Mouse (Mus musculus) CH12.LX (cell line): ENCODE data around the gene Col25a1. TPM values are rescaled to one million over a fixed set of nuclear protein-coding genes. Genes with fewer than 3 reads are reported as not detected.

ENCODE experiments used
- DNase-seq: peaks from one replicate; pipeline ENCODE4 v3.0.0-alpha.2; 2013; ENCODE audit errors: extremely low read depth
- H3K27ac ChIP-seq: 2 replicates; pipeline ENCODE4 v1.5.1; 2012; ENCODE audit warnings: low read depth, mild to moderate bottlenecking, control low read depth, moderate library complexity; ENCODE audit not compliant: insufficient read depth
- H3K27me3 ChIP-seq: replicated peaks from 2 replicates; pipeline ENCODE3; 2012; ENCODE audit warnings: inconsistent platforms
- H3K36me3 ChIP-seq, 2 experiments: replicated peaks in 1 of 2; 2 replicates each; pipeline versions ENCODE3 to v1.6.1; 2012; ENCODE audit warnings: inconsistent platforms in 1 of 2, low read length in 1 of 2, mild to moderate bottlenecking in 1 of 2, mixed read lengths in 1 of 2, moderate library complexity in 1 of 2; ENCODE audit not compliant: control insufficient read depth in 1 of 2, insufficient read depth in 1 of 2
- H3K4me1 ChIP-seq, 2 experiments: 2 replicates each; pipeline ENCODE4 v1.6.1; 2012; ENCODE audit warnings: inconsistent platforms in 1 of 2, moderate library complexity in 1 of 2; ENCODE audit not compliant: insufficient read depth in 2 of 2, control insufficient read depth in 1 of 2
- H3K4me2 ChIP-seq: 2 replicates; pipeline ENCODE4 v1.6.1; 2012; ENCODE audit warnings: low read depth, mild to moderate bottlenecking, control low read depth; ENCODE audit not compliant: poor library complexity, insufficient read depth, severe bottlenecking
- H3K4me3 ChIP-seq, 3 experiments: fragments of 150-350 bp in 1 of 3; sonication (generic) in 1 of 3; replicated peaks in 1 of 3; 2 replicates each; pipeline versions ENCODE3 to v1.5.1; 2011 to 2012; ENCODE audit warnings: low read depth in 2 of 3, low read length in 2 of 3, mild to moderate bottlenecking in 2 of 3, moderate library complexity in 2 of 3, control low read depth in 1 of 3, improper control_type of control experiment in 1 of 3, inconsistent platforms in 1 of 3, mixed read lengths in 1 of 3; ENCODE audit not compliant: poor library complexity in 1 of 3
- H3K79me2 ChIP-seq: replicated peaks from 2 replicates; pipeline ENCODE4 v1.6.1; 2012; ENCODE audit warnings: mild to moderate bottlenecking, moderate library complexity; ENCODE audit not compliant: control insufficient read depth, poor library complexity, insufficient read depth, severe bottlenecking; ENCODE audit errors: extremely low read depth
- H3K9ac ChIP-seq: 2 replicates; pipeline ENCODE4 v1.6.1; 2012; ENCODE audit warnings: low read depth, mild to moderate bottlenecking, control low read depth, moderate library complexity; ENCODE audit not compliant: insufficient read depth
- H3K9me3 ChIP-seq: replicated peaks from 2 replicates; pipeline ENCODE3; 2012; ENCODE audit warnings: low read length, inconsistent platforms, mixed read lengths
- BHLHE40 ChIP-seq: IDR thresholded peaks from 2 replicates; pipeline ENCODE4 v1.6.1; 2011; ENCODE audit warnings: mild to moderate bottlenecking, low read depth, low read length, improper control_type of control experiment
- CHD1 ChIP-seq: IDR thresholded peaks from 2 replicates; pipeline ENCODE4 v1.6.1; 2012; ENCODE audit warnings: low read depth, low read length, improper control_type of control experiment, inconsistent platforms
- ELF1 ChIP-seq: IDR thresholded peaks from 2 replicates; pipeline ENCODE4 v1.6.1; 2014; ENCODE audit warnings: low read depth, mild to moderate bottlenecking, inconsistent platforms, low read length, improper control_type of control experiment
- GABPA ChIP-seq: IDR thresholded peaks from 2 replicates; pipeline ENCODE4 v1.6.1; 2012; ENCODE audit warnings: low read depth, low read length, improper control_type of control experiment, inconsistent platforms; ENCODE audit not compliant: insufficient replicate concordance
- HCFC1 ChIP-seq: IDR thresholded peaks from 2 replicates; pipeline ENCODE4 v1.6.1; 2012; ENCODE audit warnings: low read depth, mild to moderate bottlenecking, inconsistent platforms, low read length, improper control_type of control experiment
- IRF4 ChIP-seq: IDR thresholded peaks from 2 replicates; pipeline ENCODE4 v1.6.1; 2014; ENCODE audit warnings: low read depth, mild to moderate bottlenecking, inconsistent platforms, low read length, improper control_type of control experiment
- JUN ChIP-seq: IDR thresholded peaks from 2 replicates; pipeline ENCODE4 v1.6.1; 2011; ENCODE audit warnings: low read depth, mild to moderate bottlenecking, low read length, improper control_type of control experiment, moderate library complexity; ENCODE audit not compliant: insufficient read depth
- JUND ChIP-seq: conservative IDR thresholded peaks from 2 replicates; pipeline ENCODE4 v1.6.1; 2011; ENCODE audit warnings: low read depth, low read length, improper control_type of control experiment
- MAFK ChIP-seq: IDR thresholded peaks from 2 replicates; pipeline ENCODE4 v1.6.1; 2011; ENCODE audit warnings: low read length, improper control_type of control experiment; ENCODE audit not compliant: insufficient replicate concordance
- MAZ ChIP-seq: IDR thresholded peaks from 2 replicates; pipeline ENCODE4 v1.6.1; 2012; ENCODE audit warnings: low read depth, mild to moderate bottlenecking, inconsistent platforms, low read length, improper control_type of control experiment, moderate library complexity
- NELFE ChIP-seq: IDR thresholded peaks from 2 replicates; pipeline ENCODE4 v1.6.1; 2011; ENCODE audit warnings: low read depth, low read length, improper control_type of control experiment
- PAX5 ChIP-seq: IDR thresholded peaks from 2 replicates; pipeline ENCODE4 v1.6.1; 2012; ENCODE audit warnings: low read length, inconsistent platforms, mixed read lengths
- POLR2A ChIP-seq: IDR thresholded peaks from 2 replicates; pipeline ENCODE4 v1.6.1; 2011; ENCODE audit warnings: low read depth, mild to moderate bottlenecking, improper control_type of control experiment, low read length
- POLR2AphosphoS2 ChIP-seq: IDR thresholded peaks from 2 replicates; pipeline ENCODE4 v1.6.1; 2011; ENCODE audit warnings: low read depth, low read length, improper control_type of control experiment
- RCOR1 ChIP-seq: conservative IDR thresholded peaks from 2 replicates; pipeline ENCODE4 v1.6.1; 2012; ENCODE audit warnings: low read depth, mild to moderate bottlenecking, inconsistent platforms, low read length, improper control_type of control experiment
- SIN3A ChIP-seq: IDR thresholded peaks from 2 replicates; pipeline ENCODE4 v1.6.1; 2012; ENCODE audit warnings: low read length, improper control_type of control experiment, inconsistent platforms
- SMC3 ChIP-seq: IDR thresholded peaks from 2 replicates; pipeline ENCODE4 v1.6.1; 2011; ENCODE audit warnings: low read depth, low read length, improper control_type of control experiment
- UBTF ChIP-seq: IDR thresholded peaks from 2 replicates; pipeline ENCODE4 v1.6.1; 2012; ENCODE audit warnings: low read depth, mild to moderate bottlenecking, inconsistent platforms, low read length, improper control_type of control experiment, moderate library complexity
- USF1 ChIP-seq: IDR thresholded peaks from 2 replicates; pipeline ENCODE4 v1.6.1; 2014; ENCODE audit warnings: low read depth, mild to moderate bottlenecking, inconsistent platforms, low read length, improper control_type of control experiment
- ZC3H11A ChIP-seq: IDR thresholded peaks from 2 replicates; pipeline ENCODE4 v1.6.1; 2012; ENCODE audit warnings: low read depth, mild to moderate bottlenecking, inconsistent platforms, low read length, improper control_type of control experiment
- ZMIZ1 ChIP-seq: IDR thresholded peaks from 2 replicates; pipeline ENCODE4 v1.6.1; 2012; ENCODE audit warnings: low read depth, mild to moderate bottlenecking, inconsistent platforms, low read length, improper control_type of control experiment
- ZNF384 ChIP-seq: IDR thresholded peaks from 2 replicates; pipeline ENCODE4 v1.6.1; 2012; ENCODE audit warnings: low read depth, low read length, improper control_type of control experiment, inconsistent platforms
- dilution Hi-C: fragments of 300-500 bp; cut with MboI; formaldehyde crosslinking; loops from 2 replicates; pipeline ENCODE4 v1.14.3; 2020; ENCODE audit warnings: low sequenced_read_pairs; ENCODE audit not compliant: extremely low pct_unique_long_range_greater_than_20kb, extremely low pct_ligation_motif_present
- in situ Hi-C: fragments of 300-500 bp; cut with MboI; formaldehyde crosslinking; loops from 3 replicates; pipeline ENCODE4 v1.14.3; 2019; ENCODE audit warnings: low sequenced_read_pairs, low pct_ligation_motif_present, low pct_unique_long_range_greater_than_20kb, mixed read lengths
- polyA plus RNA-seq: library from polyadenylated mRNA; unstranded; fragments of >175 nt; gene quantifications from 2 replicates; pipeline ENCODE4 v1.2.1, GENCODE M21; 2012; ENCODE audit warnings: low read depth; ENCODE audit not compliant: insufficient read length
- total RNA-seq, 2 experiments: library from RNA; depleted of rRNA; stranded (reverse); fragments of 300-350 nt in 1 of 2; fragments of >200 nt in 1 of 2; gene quantifications; 2 replicates each; pipeline ENCODE4 v1.2.3; 2012 to 2014

Gene Col25a1
- total RNA-seq (2012; rRNA removed) (not detected in 2 replicates), total RNA-seq (2014; rRNA removed) (not detected in 2 replicates), polyA plus RNA-seq (not detected in 2 replicates)

- Histone ChIP-seq H3K79me2 (no peaks in the 10 kb centered on the region), H3K4me2 (no peak within 1 kb of the TSS), H3K36me3 (no peaks in the 10 kb centered on the region), H3K27me3 (no peaks in the 10 kb centered on the region), H3K9ac (no peak within 1 kb of the TSS), H3K4me3 (no peak within 1 kb of the TSS), H3K4me1 (no peaks in the 10 kb centered on the region), H3K9me3 (no peaks in the 10 kb centered on the region), H3K27ac (no peak within 1 kb of the TSS)
- TF ChIP-seq MAZ (no peak), RCOR1 (no peak), HCFC1 (no peak), SIN3A (no peak), ZNF384 (no peak), GABPA (no peak), ZC3H11A (no peak), UBTF (no peak), CHD1 (no peak)
- dilution Hi-C loops, result no loop called here
- in situ Hi-C loops, result no loop called here
- no peak for DNase-seq
Observed at GRCm38 (mm10) chr3:130131201-130131600, at the start of gene Col25a1. TSS of gene Col25a1 (plus strand) at chr3:130131501.

- no peaks in the 10 kb centered on the region for H3K9me3 ChIP-seq
- H3K4me3 ChIP-seq, result no peak overlapping the region
- dilution Hi-C loops (no loop called here), in situ Hi-C loops (loop anchor here (25.0 kb wide), 1 partner anchor 504 kb away; no protein-coding TSS in a partner anchor)
- DNase-seq, result no peak
- no peaks in the 10 kb centered on the region for H3K27me3 ChIP-seq
- H3K4me2 ChIP-seq, result no peak overlapping the region
- no peaks in the 10 kb centered on the region for H3K4me1 ChIP-seq
- no peaks in the 10 kb centered on the region for H3K79me2 ChIP-seq
- no peaks in the 10 kb centered on the region for H3K36me3 ChIP-seq
- H3K9ac ChIP-seq, result no peak overlapping the region
- no peak overlapping the region for H3K27ac ChIP-seq
- TF ChIP-seq IRF4 (no peak), JUND (no peak), UBTF (no peak), POLR2A (no peak)
Observed at GRCm38 (mm10) chr3:130083312-130083711, 48.0 kb upstream of the Col25a1 start.

- no peaks in the 10 kb centered on the region for H3K9me3 ChIP-seq
- in situ Hi-C loops, result loop anchor here (25.0 kb wide), 1 partner anchor 501 kb away; no protein-coding TSS in a partner anchor
Observed at GRCm38 (mm10) chr3:130086372-130087080, 44.8 kb upstream of the Col25a1 start.

More at GRCm38 (mm10) chr3:130086372-130087080, 44.8 kb upstream of the Col25a1 start:
- no peaks in the 10 kb centered on the region for H3K27me3 ChIP-seq
- no peaks in the 10 kb centered on the region for H3K4me1 ChIP-seq
- no peak for DNase-seq
- TF ChIP-seq PAX5 (no peak), ZNF384 (no peak), HCFC1 (no peak), IRF4 (no peak), JUN (no peak), POLR2AphosphoS2 (no peak), NELFE (no peak), SIN3A (no peak), MAFK (no peak), SMC3 (no peak), ZMIZ1 (no peak), POLR2A (no peak), BHLHE40 (no peak), ELF1 (no peak), USF1 (no peak)
- H3K9ac ChIP-seq, result no peak overlapping the region
- H3K4me2 ChIP-seq, result no peak overlapping the region
- no peaks in the 10 kb centered on the region for H3K79me2 ChIP-seq
- no peak overlapping the region for H3K4me3 ChIP-seq
- H3K36me3 ChIP-seq, result no peaks in the 10 kb centered on the region
- dilution Hi-C loops, result no loop called here
- H3K27ac ChIP-seq, result no peak overlapping the region
